Mouse (Mus musculus): ENCODE data around the gene Eif4a1. TPM values are rescaled to one million over a fixed set of nuclear protein-coding genes. Genes with fewer than 3 reads are reported as not detected.
"Not testable (repeated sequence)": the region's sequence is repeated elsewhere in the genome, so short reads cannot be mapped to it uniquely, and the experiment has no call there.

The Eif4a1 gene
- polyA plus RNA-seq, 1 experiment from 2014 or later: 339 TPM

GRCm38 (mm10) chr11:69633128-69633866 is 38.9 kb downstream of the Eif4a1 start:
- ATAC-seq (ENCODE audit: low FRiP score, low TSS enrichment) (peak; percentile 49), DNase-seq (ENCODE audit: low spot score) (no peak)

DNA sequence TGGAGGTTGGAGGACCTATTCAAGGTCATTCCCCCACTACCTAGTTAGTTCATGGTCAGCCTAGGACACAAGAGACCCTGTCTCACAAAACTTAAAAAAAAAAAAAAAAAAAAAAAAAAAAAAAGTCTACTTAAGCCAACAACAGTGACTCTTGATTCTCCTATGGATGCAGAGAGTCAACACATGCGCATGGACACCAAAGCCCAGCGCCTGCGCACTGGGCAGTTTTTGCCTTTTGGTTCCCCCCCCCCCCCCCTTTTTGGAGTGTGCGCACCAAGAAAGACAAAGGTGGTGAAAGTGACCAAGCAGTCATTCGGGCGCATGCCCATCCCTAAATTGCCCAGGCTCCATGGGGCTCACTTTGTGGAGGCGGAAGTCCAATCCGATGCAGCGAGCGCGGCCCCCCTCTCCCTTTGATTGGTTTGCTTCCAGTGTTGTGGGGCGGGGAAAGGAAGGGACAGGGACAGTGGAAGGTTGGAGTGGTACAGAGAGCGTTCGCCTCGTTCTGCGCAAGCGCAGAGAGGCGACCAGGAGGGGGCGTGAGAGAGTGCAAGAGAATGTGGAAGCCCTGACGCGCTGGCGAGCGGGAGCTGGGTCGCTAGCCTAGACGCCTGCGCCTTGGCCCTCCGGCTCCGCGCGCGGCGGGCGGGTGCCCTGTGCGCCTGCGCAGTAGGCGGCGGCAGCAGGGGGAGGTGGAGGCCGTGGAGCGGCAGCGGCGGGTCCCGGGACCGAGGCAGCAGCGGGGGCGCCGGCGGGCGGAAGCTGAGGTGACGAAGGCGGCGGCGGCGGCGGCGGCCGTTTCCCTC is 39.7 kb downstream of the Eif4a1 start, which contains the start of gene Fxr2:
Gene Fxr2, plus strand, starts transcription at position 707 of the 806 bp plus-strand sequence.
- Histone ChIP-seq H3K27me3 (ENCODE audit: control insufficient read depth, insufficient read depth, low read length) (no peaks in the 10 kb centered on the region), H3K4me2 (replicated peaks; ENCODE audit: low read depth) (peak within 1 kb of the TSS; percentile 87), H3K27ac (replicated peaks) (peak within 1 kb of the TSS; percentile 98), H3K9ac (ENCODE audit: low read length) (peak within 1 kb of the TSS; percentile 96), H3K36me3 (ENCODE audit: control insufficient read depth, insufficient read depth, low read length) (no peaks in the 10 kb centered on the region; the same call in 1 of the 2 replicates), H3K9me3 (ENCODE audit: control insufficient read depth, low read length) (no peaks in the 10 kb centered on the region), H3K4me1 (replicated peaks; ENCODE audit: control insufficient read depth, insufficient read depth) (no peaks in the 10 kb centered on the region), H3K4me3 (ENCODE audit: low read depth, low read length) (peak within 1 kb of the TSS; percentile 93)
- no peak for TF ChIP-seq EP300 (optimal IDR thresholded peaks at IDR 0.05)
- TF ChIP-seq CTCF (IDR thresholded peaks at IDR 0.05; ENCODE audit: low read depth): peak; percentile 90
- ATAC-seq (ENCODE audit: low FRiP score, low TSS enrichment): peak; percentile 98
- peak; percentile 100 for DNase-seq (ENCODE audit: low spot score)
- under 1% methylated on average over 29 of the region's 56 CpGs for WGBS

More at GRCm38 (mm10) chr11:69633128-69633866, 38.9 kb downstream of the Eif4a1 start:
- H3K4me2 ChIP-seq (replicated peaks; ENCODE audit: low read depth): peak overlapping the region; percentile 87
- H3K4me1 ChIP-seq (replicated peaks; ENCODE audit: control insufficient read depth, insufficient read depth): no peaks in the 10 kb centered on the region
- under 1% methylated on average over 47 of the region's 50 CpGs for WGBS
- H3K36me3 ChIP-seq (ENCODE audit: control insufficient read depth, insufficient read depth, low read length): no peaks in the 10 kb centered on the region; the same call in 1 of the 2 replicates
- H3K4me3 ChIP-seq (ENCODE audit: low read depth, low read length): peak overlapping the region; percentile 93
- H3K27me3 ChIP-seq (ENCODE audit: control insufficient read depth, insufficient read depth, low read length): no peaks in the 10 kb centered on the region
- no peaks in the 10 kb centered on the region for H3K9me3 ChIP-seq (ENCODE audit: control insufficient read depth, low read length)
- peak overlapping the region; percentile 96 for H3K9ac ChIP-seq (ENCODE audit: low read length)
- H3K27ac ChIP-seq (replicated peaks): peak overlapping the region; percentile 98
- no peak for TF ChIP-seq EP300 (optimal IDR thresholded peaks at IDR 0.05)
- TF ChIP-seq CTCF (IDR thresholded peaks at IDR 0.05; ENCODE audit: low read depth): no peak

DNA sequence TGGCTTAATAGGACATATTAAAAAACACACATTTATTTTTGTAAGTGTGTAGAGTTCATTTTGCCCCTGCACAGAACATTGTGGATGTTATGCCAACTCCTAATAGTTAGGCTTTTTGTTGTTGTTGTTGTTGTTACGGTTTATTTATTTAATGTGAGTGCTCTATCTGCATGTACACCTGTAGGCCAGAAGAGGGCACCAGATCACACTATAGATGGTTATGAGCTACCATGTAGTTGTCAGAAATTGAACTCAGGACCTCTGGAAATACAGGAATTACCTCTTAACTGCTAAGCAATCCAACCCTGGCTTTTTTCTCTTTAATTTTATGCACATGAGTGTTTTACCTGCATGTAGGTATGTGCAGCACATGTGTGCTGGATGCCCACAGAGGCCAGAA is 42.4 kb downstream of the Eif4a1 start:
- H3K27me3 ChIP-seq (ENCODE audit: control insufficient read depth, insufficient read depth, low read length): no peaks in the 10 kb centered on the region
- no peak overlapping the region for H3K4me3 ChIP-seq (ENCODE audit: low read depth, low read length)
- WGBS: 66% methylated on average over 1 of the region's 1 CpGs
- DNase-seq (ENCODE audit: low spot score) (no peak), ATAC-seq (ENCODE audit: low FRiP score, low TSS enrichment) (no peak)
- no peak overlapping the region for H3K27ac ChIP-seq (replicated peaks)
- H3K4me1 ChIP-seq (replicated peaks; ENCODE audit: control insufficient read depth, insufficient read depth): no peaks in the 10 kb centered on the region
- no peak overlapping the region for H3K9ac ChIP-seq (ENCODE audit: low read length)
- H3K4me2 ChIP-seq (replicated peaks; ENCODE audit: low read depth): no peak overlapping the region
- no peaks in the 10 kb centered on the region for H3K9me3 ChIP-seq (ENCODE audit: control insufficient read depth, low read length)
- TF ChIP-seq EP300 (optimal IDR thresholded peaks at IDR 0.05) (no peak), CTCF (IDR thresholded peaks at IDR 0.05; ENCODE audit: low read depth) (peak; percentile 72)
- H3K36me3 ChIP-seq (ENCODE audit: control insufficient read depth, insufficient read depth, low read length): no peaks in the 10 kb centered on the region

GRCm38 (mm10) chr11:69628286-69628685 is 43.9 kb downstream of the Eif4a1 start:
- Histone ChIP-seq H3K27me3 (ENCODE audit: control insufficient read depth, insufficient read depth, low read length) (no peaks in the 10 kb centered on the region), H3K4me3 (ENCODE audit: low read depth, low read length) (no peak overlapping the region), H3K4me1 (replicated peaks; ENCODE audit: control insufficient read depth, insufficient read depth) (no peaks in the 10 kb centered on the region), H3K9me3 (ENCODE audit: control insufficient read depth, low read length) (no peaks in the 10 kb centered on the region), H3K27ac (replicated peaks) (no peak overlapping the region), H3K9ac (ENCODE audit: low read length) (no peak overlapping the region), H3K36me3 (ENCODE audit: control insufficient read depth, insufficient read depth, low read length) (no peaks in the 10 kb centered on the region), H3K4me2 (replicated peaks; ENCODE audit: low read depth) (no peak overlapping the region)
- 35% methylated on average over 6 of the region's 6 CpGs for WGBS
- DNase-seq (ENCODE audit: low spot score) (peak; percentile 83), ATAC-seq (ENCODE audit: low FRiP score, low TSS enrichment) (no peak)
- TF ChIP-seq CTCF (IDR thresholded peaks at IDR 0.05; ENCODE audit: low read depth): peak; percentile 98
- no peak for TF ChIP-seq EP300 (optimal IDR thresholded peaks at IDR 0.05)

GRCm38 (mm10) chr11:69624339-69624738 is 47.9 kb downstream of the Eif4a1 start:
- H3K9ac ChIP-seq (ENCODE audit: low read length); ATAC-seq (ENCODE audit: low FRiP score, low TSS enrichment); H3K9me3 ChIP-seq (ENCODE audit: control insufficient read depth, low read length); H3K4me1 ChIP-seq (replicated peaks; ENCODE audit: control insufficient read depth, insufficient read depth); H3K27me3 ChIP-seq (ENCODE audit: control insufficient read depth, insufficient read depth, low read length); H3K4me2 ChIP-seq (replicated peaks; ENCODE audit: low read depth); DNase-seq (ENCODE audit: low spot score); H3K27ac ChIP-seq (replicated peaks); H3K4me3 ChIP-seq (ENCODE audit: low read depth, low read length); H3K36me3 ChIP-seq (ENCODE audit: control insufficient read depth, insufficient read depth, low read length): not testable (repeated sequence)
- WGBS: 90% methylated on average over 2 of the region's 2 CpGs

All from stomach, postnatal 0 days (tissue).